Mouse (Mus musculus): ENCODE measurements around the gene Adh1. TPM values are rescaled to one million over a fixed set of nuclear protein-coding genes. Genes with fewer than 3 reads are reported as not detected.

The Adh1 gene
- polyA plus RNA-seq, 1 experiment from 2014 or later: not detected

- WGBS (ENCODE audit: missing documents): 86% methylated on average over 8 of the region's 8 CpGs
- no peak overlapping the region for H3K4me3 ChIP-seq (ENCODE audit: inconsistent target)
- H3K79me2 ChIP-seq (ENCODE audit: inconsistent target): no peaks in the 10 kb centered on the region
- H3K36me3 ChIP-seq (ENCODE audit: inconsistent target): no peaks in the 10 kb centered on the region
- no peak overlapping the region for H3K27ac ChIP-seq
Measured at GRCm38 (mm10) chr3:138248746-138249145, 12.0 kb upstream of the Adh1 start.

- Histone ChIP-seq H3K36me3 (ENCODE audit: inconsistent target) (no peaks in the 10 kb centered on the region), H3K79me2 (ENCODE audit: inconsistent target) (no peaks in the 10 kb centered on the region), H3K27ac (no peak overlapping the region), H3K4me3 (ENCODE audit: inconsistent target) (no peak overlapping the region)
- 91% methylated on average over 6 of the region's 6 CpGs for WGBS (ENCODE audit: missing documents)
Measured at GRCm38 (mm10) chr3:138251156-138251555, 9.6 kb upstream of the Adh1 start.

- Histone ChIP-seq H3K79me2 (ENCODE audit: inconsistent target) (no peaks in the 10 kb centered on the region), H3K27ac (no peak overlapping the region), H3K4me3 (ENCODE audit: inconsistent target) (no peak overlapping the region), H3K36me3 (ENCODE audit: inconsistent target) (no peaks in the 10 kb centered on the region)
- WGBS (ENCODE audit: missing documents): 91% methylated on average over 5 of the region's 5 CpGs
Measured at GRCm38 (mm10) chr3:138254205-138254604, 6.6 kb upstream of the Adh1 start.

- WGBS (ENCODE audit: missing documents): 77% methylated on average over 3 of the region's 3 CpGs
- Histone ChIP-seq H3K79me2 (ENCODE audit: inconsistent target) (no peaks in the 10 kb centered on the region), H3K4me3 (ENCODE audit: inconsistent target) (no peak overlapping the region), H3K36me3 (ENCODE audit: inconsistent target) (no peaks in the 10 kb centered on the region), H3K27ac (no peak overlapping the region)
Measured at GRCm38 (mm10) chr3:138255366-138255765, 5.4 kb upstream of the Adh1 start.

GRCm38 (mm10) chr3:138255780-138256550, 4.8 kb upstream of the Adh1 start:
- Histone ChIP-seq H3K27ac (no peak overlapping the region), H3K4me3 (ENCODE audit: inconsistent target) (no peak overlapping the region), H3K36me3 (ENCODE audit: inconsistent target) (no peaks in the 10 kb centered on the region), H3K79me2 (ENCODE audit: inconsistent target) (no peaks in the 10 kb centered on the region)
- WGBS (ENCODE audit: missing documents): 77% methylated on average over 9 of the region's 9 CpGs

- Histone ChIP-seq H3K36me3 (ENCODE audit: inconsistent target) (no peaks in the 10 kb centered on the region), H3K27ac (no peak overlapping the region), H3K79me2 (ENCODE audit: inconsistent target) (no peaks in the 10 kb centered on the region), H3K4me3 (ENCODE audit: inconsistent target) (no peak overlapping the region)
- WGBS (ENCODE audit: missing documents): 63% methylated on average over 4 of the region's 4 CpGs
Measured at GRCm38 (mm10) chr3:138262568-138262967, 1.8 kb downstream of the Adh1 start.

- H3K4me3 ChIP-seq (ENCODE audit: inconsistent target): no peak overlapping the region
- WGBS (ENCODE audit: missing documents): 74% methylated on average over 5 of the region's 5 CpGs
- no peaks in the 10 kb centered on the region for H3K79me2 ChIP-seq (ENCODE audit: inconsistent target)
- no peak overlapping the region for H3K27ac ChIP-seq
- H3K36me3 ChIP-seq (ENCODE audit: inconsistent target): no peaks in the 10 kb centered on the region
Measured at GRCm38 (mm10) chr3:138263154-138263930, 2.6 kb downstream of the Adh1 start.

- no peak overlapping the region for H3K4me3 ChIP-seq (ENCODE audit: inconsistent target)
- 93% methylated on average over 3 of the region's 3 CpGs for WGBS (ENCODE audit: missing documents)
- no peaks in the 10 kb centered on the region for H3K79me2 ChIP-seq (ENCODE audit: inconsistent target)
- H3K36me3 ChIP-seq (ENCODE audit: inconsistent target): no peaks in the 10 kb centered on the region
- no peak overlapping the region for H3K27ac ChIP-seq
Measured at GRCm38 (mm10) chr3:138264648-138265047, 3.9 kb downstream of the Adh1 start.

GRCm38 (mm10) chr3:138270507-138270906, 9.7 kb downstream of the Adh1 start:
- 93% methylated on average over 1 of the region's 1 CpGs for WGBS (ENCODE audit: missing documents)
- no peak overlapping the region for H3K4me3 ChIP-seq (ENCODE audit: inconsistent target)

GRCm38 (mm10) chr3:138271297-138271696, 10.5 kb downstream of the Adh1 start:
- no peak overlapping the region for H3K27ac ChIP-seq
- no peak overlapping the region for H3K4me3 ChIP-seq (ENCODE audit: inconsistent target)
- no peaks in the 10 kb centered on the region for H3K79me2 ChIP-seq (ENCODE audit: inconsistent target)
- H3K36me3 ChIP-seq (ENCODE audit: inconsistent target): no peaks in the 10 kb centered on the region
- WGBS (ENCODE audit: missing documents): 100% methylated on average over 2 of the region's 2 CpGs

More at GRCm38 (mm10) chr3:138270507-138270906, 9.7 kb downstream of the Adh1 start:
- no peaks in the 10 kb centered on the region for H3K36me3 ChIP-seq (ENCODE audit: inconsistent target)
- no peak overlapping the region for H3K27ac ChIP-seq
- H3K79me2 ChIP-seq (ENCODE audit: inconsistent target): no peaks in the 10 kb centered on the region

GRCm38 (mm10) chr3:138273080-138273479, 12.3 kb downstream of the Adh1 start:
- no peak overlapping the region for H3K4me3 ChIP-seq (ENCODE audit: inconsistent target)
- WGBS (ENCODE audit: missing documents): 94% methylated on average over 7 of the region's 7 CpGs
- no peaks in the 10 kb centered on the region for H3K36me3 ChIP-seq (ENCODE audit: inconsistent target)
- H3K79me2 ChIP-seq (ENCODE audit: inconsistent target): no peaks in the 10 kb centered on the region
- no peak overlapping the region for H3K27ac ChIP-seq

GRCm38 (mm10) chr3:138275100-138275499, 14.3 kb downstream of the Adh1 start:
- Histone ChIP-seq H3K4me3 (ENCODE audit: inconsistent target) (no peak overlapping the region), H3K79me2 (ENCODE audit: inconsistent target) (no peaks in the 10 kb centered on the region), H3K27ac (no peak overlapping the region), H3K36me3 (ENCODE audit: inconsistent target) (no peaks in the 10 kb centered on the region)
- 88% methylated on average over 3 of the region's 3 CpGs for WGBS (ENCODE audit: missing documents)

GRCm38 (mm10) chr3:138282556-138282955, 21.8 kb downstream of the Adh1 start:
- H3K79me2 ChIP-seq (ENCODE audit: inconsistent target): no peaks in the 10 kb centered on the region
- WGBS (ENCODE audit: missing documents): 95% methylated on average over 9 of the region's 9 CpGs
- no peak overlapping the region for H3K27ac ChIP-seq
- no peak overlapping the region for H3K4me3 ChIP-seq (ENCODE audit: inconsistent target)
- H3K36me3 ChIP-seq (ENCODE audit: inconsistent target): no peaks in the 10 kb centered on the region

- H3K79me2 ChIP-seq (ENCODE audit: inconsistent target): no peaks in the 10 kb centered on the region
- 100% methylated on average over 1 of the region's 1 CpGs for WGBS (ENCODE audit: missing documents)
- H3K27ac ChIP-seq: no peak overlapping the region
- no peak overlapping the region for H3K4me3 ChIP-seq (ENCODE audit: inconsistent target)
- H3K36me3 ChIP-seq (ENCODE audit: inconsistent target): no peaks in the 10 kb centered on the region
Measured at GRCm38 (mm10) chr3:138283831-138284230, 23.0 kb downstream of the Adh1 start.

- Histone ChIP-seq H3K4me3 (ENCODE audit: inconsistent target) (no peak overlapping the region), H3K79me2 (ENCODE audit: inconsistent target) (no peaks in the 10 kb centered on the region), H3K36me3 (ENCODE audit: inconsistent target) (no peaks in the 10 kb centered on the region), H3K27ac (no peak overlapping the region)
- 93% methylated on average over 7 of the region's 7 CpGs for WGBS (ENCODE audit: missing documents)
Measured at GRCm38 (mm10) chr3:138285986-138286385, 25.2 kb downstream of the Adh1 start.
